Mouse (Mus musculus) lung, postnatal 0 days (tissue): ENCODE data around the gene Tuba8.

ENCODE experiments used
- CTCF ChIP-seq: IDR thresholded peaks from 2 replicates; pipeline ENCODE4 v1.5.1; 2016; ENCODE audit warnings: antibody characterized with exemption, mild to moderate bottlenecking
- EP300 ChIP-seq: IDR thresholded peaks from 2 replicates; pipeline ENCODE4 v1.6.1; 2016; ENCODE audit warnings: antibody characterized with exemption, mild to moderate bottlenecking, control low read depth

DNA sequence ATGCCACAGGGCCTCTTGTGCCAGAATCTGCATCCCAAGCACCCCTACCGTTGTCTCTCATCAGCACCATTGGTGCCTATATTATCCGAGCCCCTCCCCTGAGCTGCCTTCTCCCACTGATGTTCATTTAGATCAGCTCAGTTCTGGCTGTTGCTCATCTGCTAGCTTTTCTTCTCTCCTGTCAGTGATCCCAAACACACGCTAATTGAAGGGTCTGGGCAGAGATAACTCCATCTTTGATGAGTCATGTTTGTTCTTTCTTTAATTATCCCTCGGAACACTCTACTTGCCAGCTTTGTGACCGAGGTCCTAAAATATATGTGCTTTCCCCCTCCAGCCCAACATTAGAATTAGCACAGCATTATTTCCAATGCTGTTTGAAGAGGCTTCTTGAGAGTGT lies 4.8 kb downstream of the Tuba8 start:
- TF ChIP-seq CTCF (no peak), EP300 (no peak)
